Mouse (Mus musculus) hindbrain, embryonic 13.5 days (tissue): ENCODE data around the gene Tmem248. TPM values are rescaled to one million over a fixed set of nuclear protein-coding genes. Genes with fewer than 3 reads are reported as not detected.
A peak's percentile ranks its signal among the peaks of the same experiment; 100 is the strongest.

ENCODE experiments used
- ATAC-seq: fragments of 200-750 bp; cut with Nextera tagmentation; 2 replicates; pipeline ENCODE4 v1.8.0; 2017; ENCODE audit warnings: moderate TSS enrichment; ENCODE audit not compliant: low FRiP score
- H3K27ac ChIP-seq: fragments of 300-500 bp; sonication (generic); 2 replicates; pipeline ENCODE4 v1.5.1; 2015; ENCODE audit warnings: inconsistent platforms, mild to moderate bottlenecking, moderate library complexity
- H3K27me3 ChIP-seq: fragments of 300-500 bp; sonication (generic); 2 replicates; pipeline ENCODE4 v1.6.1; 2015; ENCODE audit warnings: mild to moderate bottlenecking, inconsistent platforms
- H3K36me3 ChIP-seq: fragments of 300-500 bp; sonication (generic); 2 replicates; pipeline ENCODE4 v1.6.1; 2015; ENCODE audit warnings: mild to moderate bottlenecking, inconsistent platforms
- H3K4me1 ChIP-seq: fragments of 300-500 bp; sonication (generic); replicated peaks from 2 replicates; pipeline ENCODE4 v1.6.1; 2015; ENCODE audit warnings: inconsistent platforms
- H3K4me2 ChIP-seq: fragments of 300-500 bp; sonication (generic); 2 replicates; pipeline ENCODE4 v1.6.1; 2015; ENCODE audit warnings: inconsistent platforms, mild to moderate bottlenecking, moderate library complexity
- H3K4me3 ChIP-seq: fragments of 300-500 bp; sonication (generic); 2 replicates; pipeline ENCODE4 v1.5.1; 2015; ENCODE audit warnings: mild to moderate bottlenecking, inconsistent platforms
- H3K9ac ChIP-seq: fragments of 300-500 bp; sonication (generic); 2 replicates; pipeline ENCODE4 v1.6.1; 2015; ENCODE audit warnings: mild to moderate bottlenecking, inconsistent platforms
- H3K9me3 ChIP-seq: fragments of 300-500 bp; sonication (generic); 2 replicates; pipeline ENCODE4 v1.6.1; 2016; ENCODE audit warnings: inconsistent platforms
- WGBS: fragments of 180-500 bp; shearing (Covaris S2); methylation state at CpG from one replicate; pipeline ENCODE4 v1.1.7; 2015; 5-methylcytosine and 5-hydroxymethylcytosine counted together
- polyA plus RNA-seq: library from polyadenylated mRNA; unstranded; fragments of >200 nt; fragmentation: Nextera tagmentation; extraction: Ambion mirVana; gene quantifications from 2 replicates; pipeline ENCODE4 v1.2.1, GENCODE M21; 2015

The Tmem248 gene
- polyA plus RNA-seq, 1 experiment from 2014 or later: 23.0 TPM

DNA sequence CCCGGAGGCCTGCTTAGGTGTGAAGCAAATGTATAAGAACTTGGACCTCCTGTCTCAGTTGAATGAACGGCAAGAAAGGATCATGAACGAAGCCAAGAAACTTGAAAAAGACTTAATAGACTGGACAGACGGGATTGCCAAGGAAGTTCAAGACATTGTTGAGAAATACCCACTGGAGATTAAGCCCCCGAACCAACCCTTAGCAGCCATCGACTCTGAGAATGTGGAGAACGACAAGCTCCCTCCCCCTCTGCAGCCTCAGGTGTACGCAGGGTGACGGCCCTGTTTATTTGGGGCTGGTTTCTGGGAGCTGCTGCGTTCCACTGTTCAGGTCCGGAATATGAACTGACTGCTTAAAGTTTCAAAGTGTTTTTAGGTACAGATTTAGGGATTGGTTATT, 3.9 kb upstream of the Tmem248 start:
- ATAC-seq: no peak
- Histone ChIP-seq H3K4me1 (no peaks in the 10 kb centered on the region), H3K27ac (no peak overlapping the region), H3K36me3 (peaks cover 73% of the 10 kb centered on the region), H3K27me3 (no peaks in the 10 kb centered on the region), H3K4me3 (no peak overlapping the region), H3K4me2 (no peak overlapping the region), H3K9ac (no peak overlapping the region), H3K9me3 (no peaks in the 10 kb centered on the region)
- WGBS: 96% methylated on average over 11 of the region's 11 CpGs

GRCm38 (mm10) chr5:130217406-130217805, 525 bp downstream of the Tmem248 start:
- no peak for ATAC-seq
- peaks cover 12% of the 10 kb centered on the region; the same call in 1 of the 2 replicates for H3K4me1 ChIP-seq
- H3K27me3 ChIP-seq: no peaks in the 10 kb centered on the region
- 90% methylated on average over 4 of the region's 4 CpGs for WGBS
- no peaks in the 10 kb centered on the region for H3K9me3 ChIP-seq
- H3K4me2 ChIP-seq: no peak overlapping the region
- peaks cover 35% of the 10 kb centered on the region for H3K36me3 ChIP-seq
- H3K9ac ChIP-seq: no peak overlapping the region
- no peak overlapping the region for H3K27ac ChIP-seq
- no peak overlapping the region for H3K4me3 ChIP-seq

DNA sequence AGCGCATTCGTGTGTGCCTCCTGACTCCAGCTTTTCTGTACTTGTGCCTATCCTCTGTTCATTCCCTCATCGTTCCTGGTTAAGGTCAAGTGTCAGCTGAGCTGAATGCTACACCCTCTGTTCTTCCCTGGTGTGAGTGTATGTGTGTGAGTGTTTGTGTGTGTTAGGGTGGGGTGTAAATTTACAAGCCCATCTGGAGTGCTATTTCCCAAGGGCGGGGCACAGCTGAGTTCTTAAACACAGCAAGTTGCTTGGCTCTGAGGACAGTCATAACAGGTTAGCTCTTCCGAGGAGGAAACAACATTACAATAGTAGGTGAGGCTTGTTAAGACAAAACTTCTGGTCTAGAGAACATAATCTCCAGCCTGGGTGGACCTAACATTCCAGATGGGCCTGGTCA, 1.5 kb downstream of the Tmem248 start:
- H3K4me1 ChIP-seq: peaks cover 19% of the 10 kb centered on the region
- no peaks in the 10 kb centered on the region for H3K27me3 ChIP-seq
- H3K9me3 ChIP-seq: no peaks in the 10 kb centered on the region
- H3K27ac ChIP-seq: no peak overlapping the region
- no peak overlapping the region for H3K9ac ChIP-seq
- no peak overlapping the region for H3K4me3 ChIP-seq
- no peak for ATAC-seq
- no peak overlapping the region for H3K4me2 ChIP-seq
- WGBS: 91% methylated on average over 5 of the region's 5 CpGs
- peaks cover 25% of the 10 kb centered on the region for H3K36me3 ChIP-seq

DNA sequence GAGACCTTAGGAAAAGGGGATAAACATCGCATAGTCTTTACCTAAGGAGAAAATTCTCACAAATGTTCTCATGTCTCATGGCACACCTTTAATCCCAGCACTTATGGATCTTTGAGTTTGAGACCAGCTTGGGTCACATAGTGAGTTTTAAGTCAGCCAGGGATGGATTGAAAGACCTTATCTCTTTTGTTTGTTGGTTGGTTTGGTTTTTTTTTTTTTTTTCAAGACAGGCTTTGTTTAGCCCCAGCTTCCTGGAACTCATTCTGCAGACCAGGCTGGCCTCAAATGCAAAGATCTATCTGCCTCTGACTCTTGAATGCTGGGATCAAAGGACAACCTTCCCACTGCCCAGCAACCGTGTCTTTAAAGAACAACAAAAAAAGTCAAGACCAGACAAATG, 4.4 kb downstream of the Tmem248 start:
- 49% methylated on average over 2 of the region's 2 CpGs for WGBS
- peak overlapping the region; percentile 97 for H3K9ac ChIP-seq

GRCm38 (mm10) chr5:130221760-130222145, 4.9 kb downstream of the Tmem248 start:
- H3K4me1 ChIP-seq: peaks cover 33% of the 10 kb centered on the region
- H3K9ac ChIP-seq: peak overlapping the region; percentile 97
- peak overlapping the region; percentile 98 for H3K4me3 ChIP-seq
- H3K27me3 ChIP-seq: no peaks in the 10 kb centered on the region
- H3K9me3 ChIP-seq: no peaks in the 10 kb centered on the region
- peaks cover 8% of the 10 kb centered on the region for H3K36me3 ChIP-seq
- peak; percentile 37 for ATAC-seq
- peak overlapping the region; percentile 88 for H3K27ac ChIP-seq
- under 1% methylated on average over 10 of the region's 10 CpGs for WGBS
- H3K4me2 ChIP-seq: peak overlapping the region; percentile 64

More for the DNA sequence above, 4.4 kb downstream of the Tmem248 start:
- Histone ChIP-seq H3K4me2 (peak overlapping the region; percentile 64), H3K27me3 (no peaks in the 10 kb centered on the region), H3K36me3 (peaks cover 8% of the 10 kb centered on the region), H3K27ac (peak overlapping the region; percentile 88), H3K4me3 (peak overlapping the region; percentile 98), H3K9me3 (no peaks in the 10 kb centered on the region), H3K4me1 (peaks cover 33% of the 10 kb centered on the region)
- ATAC-seq: no peak

DNA sequence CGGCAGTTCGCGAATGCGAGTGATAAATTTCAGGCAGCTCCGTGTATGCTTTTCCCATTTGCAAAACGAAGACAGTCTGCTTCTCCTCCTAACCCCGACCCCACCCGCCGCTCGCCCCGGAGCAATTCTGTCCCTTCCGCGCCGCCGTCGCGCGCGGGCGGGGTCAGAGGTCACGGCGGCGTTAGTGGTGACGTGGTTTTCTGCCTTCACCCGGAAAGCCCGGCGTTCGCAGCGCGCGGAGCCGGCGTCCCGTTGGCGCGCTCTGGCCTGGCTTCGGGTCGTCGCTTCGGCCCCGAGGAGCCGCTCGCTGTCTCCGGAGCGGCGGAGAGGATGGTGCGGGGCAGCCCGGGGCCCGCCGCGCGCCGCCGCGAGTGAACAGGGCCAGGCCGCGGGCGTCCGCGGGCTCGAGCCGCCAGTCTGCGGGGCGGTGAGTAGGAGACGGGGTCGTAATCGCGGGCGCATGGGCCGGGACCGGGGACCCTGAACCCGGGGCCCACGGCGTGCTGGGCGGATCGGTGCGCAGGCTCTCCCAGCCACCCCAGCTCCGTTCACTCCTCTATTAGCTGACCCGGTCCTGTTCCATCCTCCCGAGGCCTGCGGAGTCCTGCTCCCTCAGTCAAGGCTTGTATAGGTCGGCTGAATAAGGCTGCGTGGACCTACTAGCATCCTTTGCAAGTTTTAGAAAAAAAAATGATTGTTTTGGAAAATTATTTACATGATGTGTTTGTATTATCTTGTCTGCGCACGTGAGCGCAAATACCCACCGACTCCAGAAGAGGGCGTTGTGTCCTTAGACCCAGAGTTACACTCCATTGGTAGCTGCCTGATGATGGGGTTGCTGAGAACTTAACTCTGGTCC, 5.5 kb downstream of the Tmem248 start:
- H3K4me1 ChIP-seq: peaks cover 33% of the 10 kb centered on the region
- H3K27me3 ChIP-seq: no peaks in the 10 kb centered on the region
- peak overlapping the region; percentile 88 for H3K27ac ChIP-seq
- peak overlapping the region; percentile 97 for H3K9ac ChIP-seq
- peak overlapping the region; percentile 98 for H3K4me3 ChIP-seq
- under 1% methylated on average over 88 of the region's 88 CpGs for WGBS
- ATAC-seq: peak; percentile 87
- no peaks in the 10 kb centered on the region for H3K9me3 ChIP-seq
- peaks cover 8% of the 10 kb centered on the region for H3K36me3 ChIP-seq
- H3K4me2 ChIP-seq: peak overlapping the region; percentile 64

- Histone ChIP-seq H3K36me3 (peaks cover 21% of the 10 kb centered on the region), H3K27ac (no peak overlapping the region), H3K9ac (no peak overlapping the region), H3K4me2 (no peak overlapping the region), H3K9me3 (no peaks in the 10 kb centered on the region), H3K4me1 (peaks cover 20% of the 10 kb centered on the region), H3K4me3 (no peak overlapping the region), H3K27me3 (no peaks in the 10 kb centered on the region)
- ATAC-seq: no peak
- 93% methylated on average over 3 of the region's 3 CpGs for WGBS
These were observed 9.9 kb downstream of the Tmem248 start for GRCm38 (mm10) chr5:130226790-130227189.

GRCm38 (mm10) chr5:130228120-130228519, 11.2 kb downstream of the Tmem248 start:
- Histone ChIP-seq H3K4me3 (no peak overlapping the region), H3K36me3 (peaks cover 35% of the 10 kb centered on the region), H3K27ac (no peak overlapping the region), H3K4me2 (no peak overlapping the region), H3K9ac (no peak overlapping the region), H3K9me3 (no peaks in the 10 kb centered on the region), H3K27me3 (no peaks in the 10 kb centered on the region), H3K4me1 (peaks cover 16% of the 10 kb centered on the region)
- no peak for ATAC-seq
- WGBS: 84% methylated on average over 4 of the region's 4 CpGs

DNA sequence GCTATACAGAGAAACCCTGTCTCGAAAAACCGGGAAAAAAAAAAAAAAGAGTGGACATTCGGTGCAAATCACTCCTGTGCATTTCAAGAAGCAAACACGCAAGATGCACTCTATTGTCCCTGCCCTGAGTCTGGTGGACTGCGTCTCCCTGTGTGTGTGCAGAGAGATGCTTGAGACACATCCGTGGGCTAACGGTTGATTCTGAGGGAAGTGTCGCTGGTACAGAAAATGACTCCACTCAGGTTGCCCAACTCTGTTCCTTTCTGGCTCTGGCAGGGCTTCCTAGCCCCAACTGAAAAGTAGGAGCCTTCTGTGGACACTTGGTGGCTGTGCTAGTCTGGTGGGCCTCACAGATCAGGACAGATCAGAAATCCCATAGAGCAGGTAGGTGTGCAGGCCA, 19.4 kb downstream of the Tmem248 start:
- 96% methylated on average over 8 of the region's 8 CpGs for WGBS
- no peaks in the 10 kb centered on the region for H3K9me3 ChIP-seq
- H3K4me3 ChIP-seq: no peak overlapping the region
- no peak overlapping the region for H3K27ac ChIP-seq
- ATAC-seq: no peak
- no peaks in the 10 kb centered on the region for H3K4me1 ChIP-seq
- no peaks in the 10 kb centered on the region for H3K27me3 ChIP-seq
- H3K4me2 ChIP-seq: no peak overlapping the region
- H3K36me3 ChIP-seq: peaks cover 97% of the 10 kb centered on the region
- no peak overlapping the region for H3K9ac ChIP-seq

- no peaks in the 10 kb centered on the region for H3K9me3 ChIP-seq
- H3K4me2 ChIP-seq: no peak overlapping the region
- H3K36me3 ChIP-seq: peaks cover 96% of the 10 kb centered on the region
- H3K27ac ChIP-seq: no peak overlapping the region
- H3K4me1 ChIP-seq: no peaks in the 10 kb centered on the region
- no peak overlapping the region for H3K4me3 ChIP-seq
- WGBS: 98% methylated on average over 7 of the region's 7 CpGs
- H3K27me3 ChIP-seq: no peaks in the 10 kb centered on the region
- ATAC-seq: no peak
- no peak overlapping the region for H3K9ac ChIP-seq
These were observed 22.4 kb downstream of the Tmem248 start for GRCm38 (mm10) chr5:130239236-130239635.

- H3K27ac ChIP-seq: no peak overlapping the region
- H3K9me3 ChIP-seq: no peaks in the 10 kb centered on the region
- no peaks in the 10 kb centered on the region for H3K4me1 ChIP-seq
- H3K4me2 ChIP-seq: no peak overlapping the region
- 96% methylated on average over 2 of the region's 2 CpGs for WGBS
- no peaks in the 10 kb centered on the region for H3K27me3 ChIP-seq
- no peak for ATAC-seq
- no peak overlapping the region for H3K9ac ChIP-seq
- H3K36me3 ChIP-seq: peaks cover 96% of the 10 kb centered on the region
- H3K4me3 ChIP-seq: no peak overlapping the region
These were observed 23.0 kb downstream of the Tmem248 start for GRCm38 (mm10) chr5:130239856-130240255.

GRCm38 (mm10) chr5:130241426-130241825, 24.5 kb downstream of the Tmem248 start:
- Histone ChIP-seq H3K27me3 (no peaks in the 10 kb centered on the region), H3K4me2 (no peak overlapping the region), H3K9me3 (no peaks in the 10 kb centered on the region), H3K9ac (no peak overlapping the region), H3K36me3 (peaks cover 95% of the 10 kb centered on the region), H3K4me1 (no peaks in the 10 kb centered on the region), H3K4me3 (no peak overlapping the region), H3K27ac (no peak overlapping the region)
- no peak for ATAC-seq
- 95% methylated on average over 12 of the region's 12 CpGs for WGBS

DNA sequence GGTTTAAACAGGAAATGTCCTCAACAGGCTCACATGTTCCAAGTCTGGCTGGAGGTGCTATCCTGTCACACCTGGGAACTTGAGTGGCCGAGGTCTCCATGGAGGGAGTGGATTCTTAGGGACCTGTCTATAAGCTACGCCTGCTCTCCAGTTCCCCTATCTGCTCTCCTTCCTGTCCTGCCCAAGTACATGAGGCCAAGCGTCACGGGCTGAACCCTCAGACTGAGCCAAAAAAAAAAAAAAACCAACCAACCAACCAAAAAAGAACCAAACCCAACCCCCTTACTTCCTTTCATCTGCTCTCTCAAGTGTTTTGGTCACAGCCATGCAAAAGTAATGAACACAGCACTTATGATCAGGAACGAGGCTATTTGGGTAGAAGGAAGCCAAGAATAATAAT, 30.9 kb downstream of the Tmem248 start:
- H3K4me2 ChIP-seq: no peak overlapping the region
- H3K4me3 ChIP-seq: no peak overlapping the region
- H3K27me3 ChIP-seq: no peaks in the 10 kb centered on the region
- peaks cover 96% of the 10 kb centered on the region for H3K36me3 ChIP-seq
- no peak for ATAC-seq
- H3K4me1 ChIP-seq: no peaks in the 10 kb centered on the region
- no peaks in the 10 kb centered on the region for H3K9me3 ChIP-seq
- WGBS: 85% methylated on average over 5 of the region's 5 CpGs
- no peak overlapping the region for H3K27ac ChIP-seq
- no peak overlapping the region for H3K9ac ChIP-seq
